Mouse (Mus musculus) liver, adult 2 months (tissue): ENCODE measurements around the gene Trappc2l.

Experiments
- CTCF ChIP-seq: fragments of 200-500 bp; IDR thresholded peaks from 2 replicates; pipeline ENCODE4 v1.5.1; 2011; ENCODE audit warnings: low read depth, low read length, control low read depth
- POLR2A ChIP-seq: fragments of 200-500 bp; IDR thresholded peaks from 2 replicates; pipeline ENCODE4 v1.6.1; 2011; ENCODE audit warnings: low read length, control low read depth; ENCODE audit not compliant: insufficient read depth; ENCODE audit errors: extremely low read depth

DNA sequence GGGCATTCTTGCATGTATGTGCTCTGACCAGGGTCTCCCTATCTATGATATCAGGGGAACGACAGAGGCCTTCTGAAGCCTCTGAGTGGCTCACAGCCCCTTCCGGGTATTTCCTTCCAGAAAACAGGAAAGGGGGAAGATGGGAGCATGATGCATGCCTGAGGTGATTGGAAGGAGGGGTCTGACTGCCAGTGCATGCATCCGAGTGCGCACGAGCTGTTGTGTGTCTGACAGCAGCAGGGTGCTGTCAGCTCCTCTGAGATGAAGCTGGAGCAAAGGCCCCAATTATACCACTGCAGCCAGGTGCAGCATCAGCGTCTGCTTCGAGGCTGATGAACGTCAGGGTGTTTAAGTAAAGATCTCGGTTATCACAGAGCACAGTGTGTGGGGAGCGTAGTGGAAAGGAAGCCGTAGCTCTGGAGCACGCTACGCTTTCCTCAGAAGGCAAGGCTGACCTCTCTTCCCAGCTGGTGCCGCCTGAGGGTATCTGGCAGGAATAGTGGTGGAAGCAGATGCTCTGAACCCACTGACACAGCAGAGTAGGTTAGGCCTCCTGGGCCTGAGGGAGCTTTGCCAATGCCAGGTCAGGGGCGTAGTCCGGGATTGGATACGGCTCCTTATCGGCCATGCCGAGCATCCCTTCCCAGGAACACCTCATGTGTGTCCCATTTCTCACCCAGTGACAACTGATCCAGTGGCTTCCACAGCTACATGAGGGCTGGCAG lies 17.5 kb upstream of the Trappc2l start:
- TF ChIP-seq POLR2A (no peak), CTCF (no peak)
